Mouse (Mus musculus): ENCODE data around the gene Mvp. TPM values are rescaled to one million over a fixed set of nuclear protein-coding genes. Genes with fewer than 3 reads are reported as not detected.

Mvp gene
- total RNA-seq, 2 experiments from 2014 or later: 5.6 to 50.6 TPM

DNA sequence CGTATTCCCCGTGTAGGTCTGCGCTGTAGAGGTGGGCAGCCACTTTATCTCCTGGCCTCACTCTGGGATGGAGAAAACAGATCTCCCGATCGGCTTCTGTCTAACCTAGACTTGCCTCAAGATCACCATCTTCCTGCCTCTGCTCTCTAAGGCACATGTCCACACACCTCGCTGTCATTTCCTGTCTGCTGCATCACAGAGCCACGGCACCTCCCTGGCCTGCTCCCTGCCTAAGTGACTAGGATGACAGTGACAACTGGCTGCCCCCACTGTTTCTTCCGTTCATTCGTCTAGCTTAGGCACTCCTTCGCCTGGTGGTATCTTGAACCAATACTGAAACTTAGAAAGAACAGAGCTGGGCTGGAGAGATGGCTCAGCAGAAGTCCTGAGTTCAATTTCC, 14.9 kb downstream of the Mvp start:
- no peak for ATAC-seq (ENCODE audit: poor library complexity, severe bottlenecking)

DNA sequence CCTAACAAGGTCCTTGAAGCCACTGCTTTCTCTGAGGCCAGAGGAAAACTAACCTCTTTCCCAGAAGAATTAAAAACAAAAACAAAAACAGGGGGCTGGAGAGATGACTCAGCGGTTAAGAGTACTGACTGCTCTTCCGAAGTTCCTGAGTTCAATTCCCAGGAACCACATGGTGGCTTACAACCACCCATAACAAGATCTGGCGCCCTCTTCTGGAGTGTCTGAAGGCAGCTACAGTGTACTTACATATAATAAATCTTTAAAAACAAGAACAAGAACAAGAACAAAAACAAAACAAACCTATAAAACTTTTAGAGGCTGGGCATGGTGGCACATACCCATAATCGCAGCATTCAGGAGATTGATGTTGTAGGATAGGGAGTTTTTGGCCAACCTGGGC, 18.0 kb downstream of the Mvp start:
- no peak for ATAC-seq (ENCODE audit: poor library complexity, severe bottlenecking)

DNA sequence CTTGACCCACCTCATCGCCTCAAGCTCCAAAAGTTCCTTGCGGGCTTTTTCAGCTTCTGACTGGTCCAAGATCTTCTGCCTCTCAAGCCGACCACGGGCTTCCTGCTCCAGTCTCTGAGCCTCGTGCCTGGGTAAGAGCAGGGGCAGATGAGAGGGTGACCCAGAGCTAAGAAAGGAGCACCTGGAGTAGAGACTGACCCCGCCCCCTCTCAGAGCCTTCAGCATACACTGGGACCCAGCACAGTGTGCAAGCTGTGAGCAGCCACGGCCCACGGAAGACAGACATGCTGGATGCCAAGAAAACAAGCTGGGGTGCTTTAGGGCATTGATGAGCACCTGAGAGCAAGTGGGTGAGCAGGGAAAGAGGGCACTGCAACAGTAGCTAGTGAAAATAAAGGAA, 25.6 kb downstream of the Mvp start:
- ATAC-seq (ENCODE audit: poor library complexity, severe bottlenecking): no peak

DNA sequence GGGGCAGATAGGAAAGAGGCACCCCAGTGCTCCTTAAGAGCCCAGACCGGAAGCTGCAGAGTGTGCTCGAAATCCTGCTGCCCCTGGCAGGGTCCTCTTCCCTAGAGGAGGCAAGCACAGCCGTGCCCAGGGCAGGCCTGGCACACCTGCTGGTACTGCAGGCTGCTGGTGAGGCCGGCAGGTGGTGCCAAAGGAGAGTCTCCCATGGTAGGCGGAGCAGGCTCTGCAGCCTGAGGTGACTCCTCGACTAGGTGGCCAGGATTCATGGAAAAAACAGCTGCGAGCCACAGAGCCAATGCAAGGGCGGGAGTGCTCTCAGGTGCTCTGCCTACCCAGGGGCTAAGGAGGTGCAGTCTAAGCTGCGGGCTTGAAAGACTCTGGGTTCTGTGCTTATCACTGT, 28.1 kb downstream of the Mvp start:
- peak; percentile 52; the same call in 1 of the 2 replicates for ATAC-seq (ENCODE audit: poor library complexity, severe bottlenecking)

DNA sequence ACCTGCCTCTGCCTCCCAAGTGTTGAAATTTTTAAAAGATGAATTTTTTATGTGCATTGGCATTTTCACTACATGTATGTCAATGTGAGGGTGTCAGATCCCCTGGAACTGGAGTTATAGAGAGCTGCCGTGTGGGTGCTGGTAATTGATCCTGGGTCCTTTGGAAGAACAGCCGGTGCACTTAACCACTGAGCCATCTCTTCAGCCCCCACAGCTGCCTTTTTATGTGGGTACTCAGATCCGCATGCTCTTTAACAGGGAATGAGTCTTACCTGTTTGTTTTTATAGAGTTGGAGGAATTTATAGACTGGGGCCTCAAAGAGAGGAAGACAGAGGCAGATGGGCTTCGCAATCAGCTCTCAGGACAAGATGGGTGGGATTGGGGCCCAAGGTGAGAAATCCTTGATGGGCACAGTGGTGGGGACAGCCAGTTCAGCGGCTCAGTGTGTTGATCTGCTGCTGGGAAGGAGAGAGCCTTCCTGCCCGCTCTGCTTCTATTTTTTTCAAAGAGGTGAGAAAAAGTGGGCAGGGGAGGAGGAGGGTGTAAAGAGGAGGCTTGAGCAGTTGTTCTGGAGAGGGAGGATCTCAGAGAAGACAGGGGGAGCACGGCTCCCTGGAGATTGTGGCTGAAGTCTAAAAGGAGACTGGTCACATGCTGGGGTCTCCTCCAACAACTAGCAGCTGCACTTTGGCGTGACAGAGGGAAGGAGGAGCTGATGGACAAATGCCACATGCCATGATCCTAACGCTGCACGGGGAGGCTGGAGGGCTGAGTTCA, 29.6 kb downstream of the Mvp start:
- no peak for ATAC-seq (ENCODE audit: poor library complexity, severe bottlenecking)

DNA sequence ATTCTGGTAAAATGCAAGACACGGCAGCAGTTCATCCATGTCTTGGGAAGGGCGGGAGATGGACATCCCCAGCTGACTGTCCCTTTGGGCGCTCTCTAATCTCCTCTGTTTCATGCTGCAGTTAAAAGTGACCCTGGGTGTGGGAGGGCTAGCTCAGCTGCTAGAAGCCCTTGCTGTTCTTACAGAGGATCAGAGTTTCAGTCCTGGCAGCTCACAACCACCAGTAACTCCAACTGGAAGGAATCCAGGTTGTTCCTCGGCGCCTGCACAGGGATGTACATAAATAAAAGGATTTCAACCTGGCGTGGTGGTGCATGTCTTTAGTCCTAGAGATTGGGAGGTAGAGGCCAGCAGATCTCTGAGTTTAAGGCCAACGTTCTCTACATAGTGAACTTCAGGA, 31.3 kb downstream of the Mvp start:
- no peak for ATAC-seq (ENCODE audit: poor library complexity, severe bottlenecking)

DNA sequence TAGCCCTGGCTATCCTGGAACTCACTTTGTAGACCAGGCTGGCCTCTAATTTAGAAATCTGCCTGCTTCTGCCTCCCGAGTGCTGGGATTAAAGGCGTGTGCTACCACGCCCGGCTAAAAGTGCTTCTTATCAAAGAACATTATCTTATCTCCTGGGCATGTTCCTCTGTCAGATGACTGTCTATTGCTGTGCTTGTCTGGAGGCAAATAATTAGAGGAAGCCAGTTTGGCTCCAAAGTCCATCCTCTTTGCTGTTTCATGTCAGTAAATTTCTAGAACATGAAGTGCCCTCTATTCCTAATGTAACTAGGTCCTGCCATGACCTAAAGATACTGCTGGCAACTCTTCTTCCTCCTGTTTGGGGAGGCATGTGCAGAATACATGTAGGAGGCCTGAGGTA, 32.4 kb downstream of the Mvp start:
- no peak for ATAC-seq (ENCODE audit: poor library complexity, severe bottlenecking)

DNA sequence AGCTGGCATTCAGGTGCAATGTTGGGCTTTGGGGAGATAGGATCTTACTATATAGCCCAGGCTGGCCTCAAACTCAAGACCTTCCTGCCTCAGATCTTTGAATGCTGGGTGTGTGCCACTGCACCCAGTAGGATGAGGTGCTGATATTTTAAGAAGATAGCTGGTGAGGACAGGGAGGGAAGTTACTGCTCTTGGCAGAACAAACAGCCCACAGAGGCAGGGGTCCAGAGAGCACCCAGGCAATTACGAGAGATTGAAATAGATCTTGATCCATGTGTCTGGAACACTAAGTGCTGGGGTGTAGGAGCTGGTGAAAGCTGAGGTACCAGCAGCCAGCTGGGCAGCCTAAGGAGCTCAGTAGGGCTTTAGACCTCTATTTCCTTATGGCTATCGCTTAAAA, 32.8 kb downstream of the Mvp start:
- no peak for ATAC-seq (ENCODE audit: poor library complexity, severe bottlenecking)

DNA sequence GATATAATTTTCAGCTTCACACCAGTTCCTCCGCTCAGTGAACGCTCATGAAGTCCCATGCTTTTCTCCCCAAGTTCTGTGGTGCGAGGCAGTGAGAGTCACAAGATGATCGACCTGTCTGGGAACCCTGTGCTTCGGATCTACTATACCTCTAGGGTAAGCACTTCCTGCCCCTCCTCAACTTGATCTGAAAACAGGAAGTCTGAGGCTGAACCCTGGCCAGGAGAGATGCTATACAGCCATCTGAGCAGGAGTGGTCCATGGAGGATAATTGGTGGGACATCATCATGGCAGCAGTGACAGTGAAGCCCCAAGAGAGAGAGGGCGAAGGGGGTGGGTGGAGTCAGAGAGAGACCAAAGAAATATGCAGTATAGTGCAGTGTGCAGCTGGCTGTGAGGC, 35.6 kb downstream of the Mvp start:
- no peak for ATAC-seq (ENCODE audit: poor library complexity, severe bottlenecking)

DNA sequence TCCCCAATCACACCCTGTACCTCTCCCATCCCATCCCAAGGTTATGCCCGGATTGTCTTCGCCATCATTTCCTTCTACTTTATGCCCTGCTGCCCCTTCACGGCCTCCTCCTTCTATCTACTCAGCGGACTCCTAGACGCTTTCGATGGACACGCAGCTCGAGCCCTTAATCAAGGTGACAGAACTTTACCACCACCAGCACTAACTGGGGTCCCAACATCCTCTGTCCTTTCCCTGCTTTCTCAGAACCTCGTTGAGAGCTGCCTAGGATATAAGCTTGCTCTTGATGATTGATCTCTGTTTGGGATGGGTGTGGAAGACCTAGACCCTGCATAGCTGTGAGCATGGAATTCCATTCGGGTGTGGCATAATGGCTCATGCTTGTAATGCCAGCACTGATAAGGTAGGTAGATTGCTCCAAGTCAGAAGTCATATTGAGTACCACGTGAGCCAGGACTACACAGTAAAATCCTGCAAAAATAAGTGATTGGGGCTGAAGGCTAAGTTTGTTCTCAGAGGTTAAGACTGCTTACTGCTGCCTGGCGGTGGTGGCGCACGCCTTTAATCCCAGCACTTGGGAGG, 37.5 kb downstream of the Mvp start:
- no peak for ATAC-seq (ENCODE audit: poor library complexity, severe bottlenecking)

DNA sequence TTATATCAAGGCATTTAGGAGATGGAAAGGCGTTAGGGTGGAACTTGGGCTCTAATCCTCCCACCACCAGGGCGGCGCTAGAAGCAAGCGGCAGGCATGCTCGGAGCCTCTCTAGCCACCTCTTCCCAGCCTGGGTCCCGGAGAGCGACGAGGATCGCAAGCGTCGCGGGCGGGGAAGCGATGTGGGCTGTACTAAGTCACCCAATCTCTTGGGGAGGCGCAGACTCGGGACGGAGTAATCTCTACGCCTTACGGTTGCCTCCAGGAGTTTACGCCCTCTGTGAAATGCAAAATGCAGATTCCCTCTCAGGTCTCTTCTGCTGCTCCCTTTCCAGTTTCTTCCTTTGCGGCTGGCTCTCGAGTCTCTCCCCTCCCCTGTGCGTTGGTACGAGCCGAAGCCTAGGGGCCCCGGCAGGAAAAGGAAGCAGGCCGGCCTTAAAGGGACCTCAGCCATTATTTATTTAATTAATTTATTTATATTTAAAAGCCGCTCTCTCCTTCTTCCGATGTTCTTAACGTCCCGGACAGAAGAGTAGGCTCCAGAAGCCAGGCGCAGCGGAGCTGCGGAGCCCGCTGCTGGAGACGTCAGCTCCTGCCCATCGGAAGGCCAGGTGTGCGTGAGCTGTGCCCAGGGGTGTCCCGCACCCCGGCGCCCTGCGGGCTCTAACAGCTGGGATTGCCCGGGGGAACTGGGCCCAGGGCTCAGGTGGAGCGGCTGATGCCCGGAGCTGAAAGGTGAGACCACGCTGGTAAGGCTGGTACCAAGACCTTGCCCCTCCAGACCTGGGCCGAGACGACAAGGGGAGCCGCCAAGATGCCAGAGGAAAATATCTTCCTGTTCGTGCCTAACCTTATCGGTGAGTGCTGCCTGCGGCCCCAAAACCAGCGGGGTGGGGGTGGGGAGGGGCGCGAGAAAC, 38.2 kb downstream of the Mvp start, which contains the start of gene Cdiptos:
TSS of gene Cdiptos (minus strand) at position 149 of the 917 bp plus-strand sequence.
- ATAC-seq (ENCODE audit: poor library complexity, severe bottlenecking): peak; percentile 95

DNA sequence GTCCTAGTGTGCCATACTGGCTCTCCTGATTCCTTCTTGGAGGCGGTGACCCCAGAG, 38.7 kb downstream of the Mvp start, which contains the start of gene Cdipt:
TSS of gene Cdipt (plus strand) at position 22 of the 57 bp plus-strand sequence.
- ATAC-seq (ENCODE audit: poor library complexity, severe bottlenecking): no peak

DNA sequence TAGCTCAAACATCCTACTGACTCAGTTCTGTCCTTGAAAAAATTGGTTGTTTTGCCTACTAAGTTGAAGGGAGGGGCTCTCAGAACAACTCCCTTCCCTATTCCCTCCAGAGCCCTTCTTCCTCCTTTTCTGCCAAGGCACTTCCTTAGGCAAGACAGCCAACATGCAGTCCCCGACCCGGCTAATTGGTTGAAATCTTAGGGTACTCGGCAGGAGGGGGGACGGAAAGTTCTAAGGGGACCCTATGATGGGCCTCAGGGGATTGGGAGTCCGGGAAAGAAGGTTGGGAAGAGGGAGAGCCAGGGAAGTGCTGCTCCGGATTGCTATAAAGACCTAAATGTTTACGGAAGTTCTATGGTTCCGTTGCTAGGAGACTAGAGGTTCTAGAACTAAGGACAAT, 38.9 kb downstream of the Mvp start:
- ATAC-seq (ENCODE audit: poor library complexity, severe bottlenecking): peak; percentile 53

DNA sequence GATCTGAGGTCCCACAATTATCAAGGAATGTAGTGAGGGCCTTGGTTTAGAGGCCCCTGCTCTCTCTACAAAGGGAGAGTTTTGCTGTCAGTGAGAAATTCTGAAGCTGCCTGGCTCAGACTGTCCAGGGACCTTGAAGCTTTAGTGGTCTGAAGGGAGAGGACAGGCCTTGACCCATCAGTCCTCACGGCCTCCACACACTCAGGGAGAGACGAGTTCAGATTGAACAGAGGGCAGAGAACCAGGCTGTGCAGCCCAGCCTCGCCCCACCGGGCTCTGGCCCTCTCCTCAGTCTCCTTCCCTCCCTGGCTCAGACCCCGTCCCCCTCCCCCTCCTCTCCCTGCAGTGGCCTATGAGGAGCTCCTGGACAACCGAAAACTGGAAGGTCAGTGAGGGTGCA, 47.1 kb downstream of the Mvp start:
- no peak for ATAC-seq (ENCODE audit: poor library complexity, severe bottlenecking)

DNA sequence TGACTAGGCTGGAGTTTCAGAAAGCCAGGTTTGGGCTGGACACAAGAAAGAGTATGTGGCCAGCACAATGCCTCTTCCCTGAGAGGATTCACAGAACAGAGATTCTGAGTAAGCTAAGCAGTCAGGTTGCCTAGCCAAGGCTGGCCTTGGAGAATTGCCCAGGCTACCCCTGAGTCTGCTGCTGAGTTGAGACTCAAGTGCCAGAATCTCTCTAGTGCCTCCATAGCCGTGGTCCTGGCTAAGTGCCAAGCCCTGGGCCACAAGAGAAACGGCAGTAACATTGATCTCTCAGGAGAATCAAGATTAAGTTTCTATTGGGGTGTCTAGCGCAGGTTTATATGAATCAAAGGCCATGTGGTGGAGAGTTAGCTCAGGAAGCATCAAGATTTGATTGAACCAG, 48.9 kb downstream of the Mvp start:
- ATAC-seq (ENCODE audit: poor library complexity, severe bottlenecking): no peak

DNA sequence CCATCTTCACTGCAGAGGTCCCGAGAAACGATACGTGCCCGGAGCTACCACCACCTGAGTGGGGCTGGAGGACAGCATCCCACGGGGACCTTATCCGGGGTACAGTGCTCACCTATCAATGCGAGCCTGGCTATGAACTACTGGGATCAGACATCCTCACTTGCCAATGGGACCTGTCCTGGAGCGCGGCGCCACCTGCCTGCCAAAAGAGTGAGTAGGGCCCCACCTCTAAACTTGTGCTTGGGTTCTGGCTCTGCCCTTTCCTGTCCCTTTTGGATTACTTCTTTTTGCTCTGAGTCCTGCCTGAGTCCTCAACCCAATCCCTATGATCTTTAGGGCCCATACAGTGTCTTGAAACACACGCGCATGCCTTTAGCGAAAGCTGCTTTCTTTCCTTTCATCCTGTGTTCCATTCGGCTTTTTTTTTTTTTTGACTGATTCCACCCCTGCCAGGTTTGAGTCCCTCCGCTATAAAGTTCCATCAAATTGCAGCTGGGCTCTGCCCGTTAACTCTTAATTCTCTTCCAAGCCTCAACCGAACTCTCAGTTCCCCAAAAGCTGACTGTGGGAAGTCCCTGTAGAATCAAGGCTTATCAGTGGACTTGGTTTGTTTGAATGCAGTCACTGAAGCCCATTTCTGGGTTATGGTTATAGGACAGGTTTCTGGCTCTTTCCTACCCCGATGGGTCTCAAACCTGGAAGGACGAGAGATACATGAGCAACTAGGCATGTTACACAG, 50.7 kb downstream of the Mvp start:
- ATAC-seq (ENCODE audit: poor library complexity, severe bottlenecking): peak; percentile 40; the same call in 1 of the 2 replicates

DNA sequence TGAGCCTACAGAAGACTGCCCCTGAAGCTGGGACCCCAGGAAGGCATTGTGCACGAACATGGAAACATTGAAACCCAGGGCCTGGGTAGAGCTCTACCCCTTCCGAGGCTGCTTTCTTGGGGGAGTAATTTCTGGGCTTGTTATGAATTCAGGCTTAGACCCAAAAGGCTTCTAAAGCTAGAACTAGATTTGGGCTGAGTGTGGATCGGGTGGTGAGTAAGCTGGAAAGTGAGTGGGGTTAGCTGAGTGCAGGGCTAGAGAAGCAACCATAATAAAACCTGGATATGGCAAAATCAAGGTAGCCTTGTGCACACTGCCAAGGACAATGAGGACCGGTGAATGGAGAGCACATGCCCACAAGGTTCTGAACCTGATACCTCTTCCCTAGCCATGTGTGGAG, 52.5 kb downstream of the Mvp start:
- ATAC-seq (ENCODE audit: poor library complexity, severe bottlenecking): no peak

DNA sequence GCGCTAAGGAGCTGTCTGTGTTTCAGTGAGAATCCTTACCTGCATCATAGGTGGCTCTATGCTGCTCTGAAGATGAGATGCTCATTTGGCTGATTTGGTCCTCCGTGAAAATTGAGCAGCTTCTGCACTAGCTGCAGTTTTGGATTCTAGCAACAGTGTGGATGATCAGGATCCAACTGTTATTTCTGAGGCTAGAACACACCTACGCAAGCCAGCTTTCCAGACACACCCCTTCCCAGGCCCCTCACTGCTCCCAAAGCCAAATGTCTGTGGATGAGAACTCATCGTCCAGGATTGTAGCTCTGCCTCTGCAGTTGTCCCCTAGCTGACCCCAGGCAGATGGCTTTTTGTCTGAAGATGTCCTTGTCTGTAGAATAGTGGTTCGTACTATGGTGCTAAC, 53.3 kb downstream of the Mvp start:
- no peak for ATAC-seq (ENCODE audit: poor library complexity, severe bottlenecking)

DNA sequence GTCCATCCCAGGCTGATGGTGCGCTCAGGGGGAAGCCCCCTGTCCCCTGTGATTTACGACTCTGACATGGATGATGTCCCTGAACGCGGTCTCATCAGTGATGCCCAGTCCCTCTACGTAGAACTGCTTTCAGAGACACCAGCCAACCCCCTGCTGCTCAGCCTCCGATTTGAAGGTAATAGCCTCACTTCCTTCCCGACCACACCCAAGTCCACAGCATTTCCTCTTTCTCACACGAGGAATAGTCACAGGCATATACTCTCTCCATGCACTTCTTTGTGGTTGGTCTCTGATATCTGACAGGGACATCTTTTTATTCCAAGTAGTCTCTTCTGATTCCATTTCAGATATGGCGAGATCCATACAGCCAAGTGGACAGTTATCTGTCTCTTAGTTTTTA, 54.6 kb downstream of the Mvp start:
- peak; percentile 33 for ATAC-seq (ENCODE audit: poor library complexity, severe bottlenecking)

DNA sequence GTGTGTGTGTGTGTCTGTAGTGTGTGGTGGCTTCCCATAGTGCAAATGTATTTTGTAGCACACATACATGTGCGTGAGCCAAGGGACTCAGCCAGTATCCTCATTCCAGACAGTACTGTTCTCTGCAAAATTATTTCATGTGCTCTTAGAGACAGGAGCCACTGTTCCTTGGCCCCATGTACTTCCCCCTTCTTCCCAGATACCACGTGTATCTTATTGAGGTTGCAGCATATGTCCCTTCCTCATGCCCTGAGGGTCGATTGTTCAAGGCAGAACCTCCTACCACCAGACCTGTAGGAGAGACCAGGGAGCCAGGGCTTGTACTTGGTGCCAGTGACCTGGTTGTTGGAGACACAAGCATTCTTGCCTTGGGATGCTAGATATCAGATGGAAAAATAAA, 59.3 kb downstream of the Mvp start:
- ATAC-seq (ENCODE audit: poor library complexity, severe bottlenecking): no peak

DNA sequence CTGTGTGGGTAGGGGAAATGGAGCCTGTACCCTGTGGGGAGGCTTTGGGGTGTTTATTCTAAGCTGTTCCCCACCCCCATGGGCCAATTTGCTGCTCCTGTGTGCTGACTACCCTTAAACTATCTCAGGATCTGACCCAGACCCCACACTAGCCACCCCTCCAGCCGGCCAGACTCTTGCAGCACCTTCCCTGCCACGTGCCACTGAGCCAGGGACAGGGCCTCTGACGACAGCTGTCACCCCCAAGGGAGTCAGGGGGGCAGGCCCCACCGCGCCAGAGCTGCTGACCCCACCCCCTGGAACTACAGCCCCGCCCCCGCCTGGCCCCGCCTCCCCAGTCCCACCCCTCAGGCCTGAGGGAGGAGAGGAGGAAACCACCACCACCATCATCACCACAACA, 61.8 kb downstream of the Mvp start:
- no peak for ATAC-seq (ENCODE audit: poor library complexity, severe bottlenecking)

DNA sequence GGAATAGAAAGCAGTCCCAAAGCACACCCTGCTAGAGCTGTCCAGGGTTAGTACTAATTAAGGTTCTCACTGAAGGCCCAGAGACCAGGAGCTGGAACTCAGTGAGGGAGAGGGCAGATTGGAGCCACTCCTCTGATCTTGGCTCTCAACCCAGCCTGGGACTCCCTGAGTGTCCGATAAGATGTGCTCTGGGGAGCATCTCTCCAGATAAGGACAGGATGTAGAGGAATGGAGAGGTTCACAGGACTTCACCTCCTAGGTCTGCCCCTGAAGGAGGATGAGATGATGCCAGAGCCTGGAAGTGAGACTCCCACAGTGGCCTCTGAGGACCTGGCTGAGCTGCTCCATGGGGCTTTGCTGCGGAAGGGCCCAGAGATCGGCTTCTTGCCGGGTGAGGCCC, 62.7 kb downstream of the Mvp start:
- no peak for ATAC-seq (ENCODE audit: poor library complexity, severe bottlenecking)

Data from megakaryocyte, adult 5-6 weeks (primary cell).